Mouse (Mus musculus) forebrain, embryonic 16.5 days (tissue): ENCODE data around the gene Kif3c. TPM values are rescaled to one million over a fixed set of nuclear protein-coding genes. Genes with fewer than 3 reads are reported as not detected.
"Not testable (repeated sequence)": the region's sequence is repeated elsewhere in the genome, so short reads cannot be mapped to it uniquely, and the experiment has no call there.

Experiments
- ATAC-seq: fragments of 200-750 bp; cut with Nextera tagmentation; 2 replicates; pipeline ENCODE4 v1.8.0; 2017; ENCODE audit warnings: mild to moderate bottlenecking, moderate library complexity
- H3K27ac ChIP-seq: fragments of 300-500 bp; sonication (generic); 2 replicates; pipeline ENCODE4 v1.5.1; 2014; ENCODE audit warnings: low read length, control low read depth
- H3K27me3 ChIP-seq: fragments of 300-500 bp; sonication (generic); replicated peaks from 2 replicates; pipeline ENCODE4 v1.6.1; 2014; ENCODE audit warnings: low read length; ENCODE audit not compliant: control insufficient read depth, insufficient read depth
- H3K36me3 ChIP-seq: fragments of 300-500 bp; sonication (generic); 2 replicates; pipeline ENCODE4 v1.6.1; 2014; ENCODE audit not compliant: control insufficient read depth, insufficient read depth
- H3K4me1 ChIP-seq: fragments of 300-500 bp; sonication (generic); replicated peaks from 2 replicates; pipeline ENCODE4 v1.6.1; 2014; ENCODE audit warnings: low read length; ENCODE audit not compliant: control insufficient read depth, insufficient read depth
- H3K4me2 ChIP-seq: fragments of 300-500 bp; sonication (generic); 2 replicates; pipeline ENCODE4 v1.6.1; 2014; ENCODE audit warnings: mild to moderate bottlenecking, low read length, control low read depth
- H3K4me3 ChIP-seq: fragments of 300-500 bp; sonication (generic); replicated peaks from 2 replicates; pipeline ENCODE4 v1.5.1; 2014; ENCODE audit warnings: mild to moderate bottlenecking, low read length, control low read depth
- H3K9ac ChIP-seq: fragments of 300-500 bp; sonication (generic); replicated peaks from 2 replicates; pipeline ENCODE4 v1.6.1; 2014; ENCODE audit warnings: low read depth, low read length, control low read depth
- H3K9me3 ChIP-seq: fragments of 300-500 bp; sonication (generic); 2 replicates; pipeline ENCODE4 v1.6.1; 2016; ENCODE audit warnings: low read length; ENCODE audit not compliant: control insufficient read depth
- WGBS: fragments of 180-500 bp; shearing (Covaris S2); extraction: QIAGEN DNeasy Blood & Tissue Kit; methylation state at CpG from one replicate; pipeline ENCODE4 v1.1.7; 2014; 5-methylcytosine and 5-hydroxymethylcytosine counted together
- polyA plus RNA-seq: library from polyadenylated mRNA; unstranded; fragments of >200 nt; fragmentation: Nextera tagmentation; extraction: Ambion mirVana; gene quantifications from 2 replicates; pipeline ENCODE4 v1.2.1, GENCODE M21; 2015

Gene Kif3c
- polyA plus RNA-seq, 1 experiment from 2014 or later = 118 TPM

DNA sequence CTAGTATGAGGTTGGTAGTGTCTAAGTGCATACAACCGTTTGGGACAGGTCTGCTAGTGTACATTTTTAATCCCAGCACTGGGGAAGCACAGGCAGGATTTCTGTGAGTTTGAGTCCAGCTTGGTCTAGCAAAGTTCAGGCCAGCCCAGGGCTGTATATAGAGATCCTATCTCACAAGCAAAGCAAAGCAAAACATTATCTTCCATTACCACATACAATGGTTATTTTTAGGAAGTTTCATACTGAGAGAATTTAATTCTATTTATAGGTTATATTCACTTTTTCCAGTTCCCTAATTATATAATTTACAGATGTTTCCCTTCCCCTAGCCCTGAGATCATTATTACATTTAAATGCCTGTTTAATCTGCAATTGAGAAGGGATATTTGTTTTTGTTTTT lies 26.3 kb downstream of the Kif3c start:
- peaks cover 26% of the 10 kb centered on the region for H3K36me3 ChIP-seq
- 73% methylated on average over 1 of the region's 1 CpGs for WGBS
- ATAC-seq = no peak; the same call in 1 of the 2 replicates

DNA sequence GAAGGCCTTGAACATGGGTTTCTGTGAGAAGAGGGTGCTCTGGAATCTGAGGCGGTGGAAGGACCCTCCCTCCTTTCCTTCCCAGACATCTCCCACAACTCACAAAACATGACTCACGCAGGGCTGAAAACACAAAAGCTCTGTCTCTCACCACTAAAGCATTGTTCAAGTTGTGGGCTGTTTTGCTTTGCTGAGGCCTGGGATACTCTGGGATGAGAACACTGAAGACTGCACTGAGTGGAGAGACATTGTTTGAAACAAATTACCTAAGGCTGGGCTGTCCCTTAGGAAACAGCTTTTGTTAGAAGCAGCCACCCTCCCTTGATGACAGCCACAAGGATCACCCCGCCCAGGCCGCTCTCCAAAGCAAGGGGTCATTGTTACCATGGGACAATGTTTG lies 28.2 kb downstream of the Kif3c start:
- WGBS = 71% methylated on average over 4 of the region's 4 CpGs
- H3K9ac ChIP-seq = no peak overlapping the region
- H3K4me3 ChIP-seq = no peak overlapping the region
- no peak for ATAC-seq
- H3K4me1 ChIP-seq = no peaks in the 10 kb centered on the region
- peaks cover 22% of the 10 kb centered on the region for H3K36me3 ChIP-seq
- no peaks in the 10 kb centered on the region for H3K9me3 ChIP-seq
- H3K4me2 ChIP-seq = no peak overlapping the region
- no peak overlapping the region for H3K27ac ChIP-seq
- no peaks in the 10 kb centered on the region for H3K27me3 ChIP-seq

More for the DNA sequence above, 26.3 kb downstream of the Kif3c start:
- no peak overlapping the region for H3K4me2 ChIP-seq
- H3K27me3 ChIP-seq = no peaks in the 10 kb centered on the region
- no peak overlapping the region for H3K27ac ChIP-seq
- no peak overlapping the region for H3K9ac ChIP-seq
- no peak overlapping the region for H3K4me3 ChIP-seq
- H3K4me1 ChIP-seq = no peaks in the 10 kb centered on the region; the same call in 1 of the 2 replicates
- H3K9me3 ChIP-seq = no peaks in the 10 kb centered on the region

DNA sequence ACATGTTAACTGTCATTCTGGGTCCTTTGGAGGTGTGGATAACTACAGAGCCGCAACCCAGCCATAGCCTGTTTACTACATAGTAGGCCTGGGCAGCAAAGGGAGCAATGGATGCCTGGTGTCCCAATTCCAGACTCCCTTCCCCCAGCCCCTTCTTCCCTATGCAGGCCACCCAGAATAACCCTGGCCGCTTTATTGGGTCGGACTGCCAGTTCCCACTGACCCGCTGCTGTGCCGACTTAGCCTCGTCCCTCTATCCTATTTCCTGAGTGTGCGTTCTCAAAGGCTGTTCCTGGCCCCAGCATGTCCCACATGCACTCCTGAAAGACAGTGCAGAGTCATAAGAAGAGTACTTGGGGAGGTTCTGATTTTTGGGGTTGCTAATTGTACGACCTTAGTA lies 32.0 kb downstream of the Kif3c start:
- peaks cover 16% of the 10 kb centered on the region for H3K36me3 ChIP-seq

DNA sequence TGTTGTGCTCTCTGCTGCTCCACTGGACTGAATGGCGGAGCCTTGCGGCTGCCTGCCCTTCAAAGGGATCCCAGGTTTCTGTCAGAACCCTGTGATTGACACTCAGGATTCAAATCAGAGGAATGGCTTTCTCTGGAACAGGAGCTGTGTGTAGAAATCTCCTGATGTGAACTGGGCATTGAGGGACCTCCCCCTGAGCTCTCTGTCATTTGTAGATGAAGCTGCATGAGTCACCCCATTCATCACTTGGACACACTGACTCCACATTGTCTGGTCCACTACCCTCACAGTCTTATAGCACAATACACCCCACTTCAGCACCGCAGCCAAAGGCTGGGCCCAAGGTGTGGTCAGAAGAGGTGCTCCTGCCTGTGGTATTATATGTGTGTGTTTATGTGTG lies 40.7 kb downstream of the Kif3c start:
- not testable (repeated sequence) for H3K27me3 ChIP-seq, H3K27ac ChIP-seq, H3K9me3 ChIP-seq, H3K4me1 ChIP-seq, H3K9ac ChIP-seq, H3K4me3 ChIP-seq, ATAC-seq, H3K4me2 ChIP-seq
- 59% methylated on average over 3 of the region's 3 CpGs for WGBS
- peaks cover 14% of the 10 kb centered on the region for H3K36me3 ChIP-seq

More for the DNA sequence above, 32.0 kb downstream of the Kif3c start:
- 94% methylated on average over 8 of the region's 8 CpGs for WGBS
- Histone ChIP-seq H3K9ac (no peak overlapping the region), H3K27me3 (no peaks in the 10 kb centered on the region), H3K4me2 (no peak overlapping the region), H3K27ac (no peak overlapping the region), H3K4me3 (no peak overlapping the region), H3K4me1 (no peaks in the 10 kb centered on the region), H3K9me3 (no peaks in the 10 kb centered on the region)
- no peak for ATAC-seq

DNA sequence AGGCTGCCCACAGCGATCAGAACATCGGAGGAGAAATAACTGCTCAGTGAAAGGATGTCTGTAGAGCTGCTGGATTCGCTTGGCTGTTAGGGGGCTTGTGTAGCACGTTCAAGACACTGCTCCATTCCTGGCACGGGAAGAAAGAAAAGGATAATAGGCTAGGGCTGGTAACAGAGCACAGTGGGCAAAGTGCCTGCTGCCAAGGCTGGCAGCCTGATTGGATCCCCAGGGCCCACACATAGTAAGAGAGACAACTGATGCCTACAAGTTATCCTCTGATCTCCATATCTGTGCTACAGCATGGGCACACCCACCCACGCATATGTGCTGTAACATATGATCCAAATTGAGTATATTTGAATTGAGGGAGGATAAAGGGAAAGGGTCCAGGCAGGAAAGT lies 41.7 kb downstream of the Kif3c start:
- 0 out of 2 replicates have a peak overlapping the region, but pooled peaks have one; percentile 16 for H3K27ac ChIP-seq
- peaks cover 13% of the 10 kb centered on the region for H3K36me3 ChIP-seq
- no peak overlapping the region for H3K4me3 ChIP-seq
- WGBS = 55% methylated on average over 6 of the region's 6 CpGs
- no peaks in the 10 kb centered on the region for H3K4me1 ChIP-seq
- ATAC-seq = peak; percentile 64
- H3K9me3 ChIP-seq = no peaks in the 10 kb centered on the region
- H3K4me2 ChIP-seq = no peak overlapping the region
- H3K27me3 ChIP-seq = no peaks in the 10 kb centered on the region
- H3K9ac ChIP-seq = no peak overlapping the region

DNA sequence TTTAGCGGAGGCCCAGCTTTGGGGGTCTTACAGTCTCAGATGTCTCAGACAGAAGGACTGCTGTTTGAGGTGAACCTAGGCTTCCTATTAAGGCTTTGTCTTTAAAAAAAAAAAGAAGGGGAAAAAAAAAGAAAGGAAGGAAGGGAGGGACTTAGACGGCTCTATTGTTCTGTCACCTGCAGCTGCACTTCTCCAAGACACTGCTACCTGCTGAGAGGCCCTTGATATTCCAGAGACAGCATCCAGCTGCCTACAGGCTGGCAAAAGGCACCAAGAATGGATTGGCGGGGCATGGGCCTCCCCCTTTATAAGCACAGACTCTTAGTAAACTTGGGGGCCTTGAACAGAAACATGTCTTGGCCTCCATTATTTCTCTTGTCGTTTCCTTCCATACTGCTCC lies 50.0 kb downstream of the Kif3c start:
- Histone ChIP-seq H3K27me3 (no peaks in the 10 kb centered on the region), H3K27ac (no peak overlapping the region), H3K9ac (no peak overlapping the region), H3K36me3 (0 out of 2 replicates have a peak, but pooled peaks cover 3% of the 10 kb centered on the region), H3K4me2 (no peak overlapping the region), H3K9me3 (no peaks in the 10 kb centered on the region), H3K4me1 (no peaks in the 10 kb centered on the region), H3K4me3 (no peak overlapping the region)
- 87% methylated on average over 4 of the region's 4 CpGs for WGBS
- no peak for ATAC-seq

DNA sequence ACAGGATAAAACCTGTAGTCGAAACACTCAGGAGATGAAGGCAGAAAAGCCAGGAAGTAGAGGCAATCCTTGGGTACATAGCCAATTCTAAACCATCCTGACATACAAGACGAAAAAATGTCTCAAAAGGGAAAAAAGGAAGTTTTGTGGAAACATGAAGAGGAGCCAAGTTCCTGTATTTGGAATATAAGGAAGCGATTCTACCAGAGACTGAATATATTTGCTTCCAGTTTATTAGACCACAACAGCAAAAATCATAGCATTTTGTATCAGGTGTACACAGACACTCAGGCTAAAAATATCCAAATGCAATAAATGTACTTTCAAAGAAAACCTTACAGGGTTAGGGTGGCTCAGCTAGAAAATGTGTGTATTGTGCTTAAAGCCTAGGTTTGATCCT lies 53.8 kb downstream of the Kif3c start:
- Histone ChIP-seq H3K9ac (no peak overlapping the region), H3K36me3 (no peaks in the 10 kb centered on the region)

DNA sequence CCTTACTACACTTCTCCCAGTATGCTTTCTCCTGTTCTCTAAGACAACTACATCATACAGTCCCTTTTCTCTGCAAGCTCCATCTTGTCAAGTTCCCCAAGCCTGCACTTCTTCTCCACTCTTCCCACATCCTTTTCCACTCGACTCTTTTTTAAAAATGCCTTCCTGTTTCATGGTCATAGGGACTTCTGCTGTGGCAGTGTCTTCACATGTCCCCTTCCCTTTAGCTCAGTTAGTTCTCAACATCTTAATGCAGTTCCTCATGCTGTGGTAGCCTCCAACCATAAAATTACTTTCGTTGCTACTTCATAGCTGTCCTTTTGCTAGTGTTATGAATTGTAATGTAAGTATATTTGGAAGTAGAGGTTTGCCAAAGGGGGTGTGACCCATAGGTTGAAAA lies 55.6 kb downstream of the Kif3c start:
- H3K4me2 ChIP-seq = no peak overlapping the region
- no peak overlapping the region for H3K27ac ChIP-seq
- peaks cover 6% of the 10 kb centered on the region for H3K4me1 ChIP-seq
- no peaks in the 10 kb centered on the region for H3K9me3 ChIP-seq
- no peak overlapping the region for H3K9ac ChIP-seq
- H3K4me3 ChIP-seq = no peak overlapping the region
- H3K27me3 ChIP-seq = no peaks in the 10 kb centered on the region
- 92% methylated on average over 2 of the region's 2 CpGs for WGBS
- no peak for ATAC-seq
- no peaks in the 10 kb centered on the region for H3K36me3 ChIP-seq

More for the DNA sequence above, 53.8 kb downstream of the Kif3c start:
- H3K27ac ChIP-seq = no peak overlapping the region
- no peak overlapping the region for H3K4me2 ChIP-seq
- 93% methylated on average over 3 of the region's 3 CpGs for WGBS
- H3K9me3 ChIP-seq = no peaks in the 10 kb centered on the region
- no peaks in the 10 kb centered on the region for H3K4me1 ChIP-seq
- ATAC-seq = no peak
- no peaks in the 10 kb centered on the region for H3K27me3 ChIP-seq
- H3K4me3 ChIP-seq = no peak overlapping the region

DNA sequence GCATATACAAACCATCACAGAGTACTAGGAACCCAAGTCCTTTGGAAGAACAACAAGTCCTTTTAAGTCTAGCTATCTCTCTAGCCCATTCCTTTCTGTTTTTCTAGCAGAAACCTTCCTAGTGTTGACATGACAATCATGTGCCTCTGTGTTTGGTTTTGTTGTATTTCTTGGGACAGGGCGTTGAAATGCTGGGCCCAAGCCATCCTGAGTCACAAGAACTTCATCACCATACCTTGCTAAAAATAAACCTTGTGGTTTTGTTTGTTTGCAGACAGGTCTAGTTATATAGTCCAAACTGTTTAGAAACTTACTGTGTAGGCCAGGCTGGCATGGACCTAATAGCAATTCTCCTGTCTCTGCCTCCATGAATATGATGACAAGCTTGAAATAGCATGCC lies 57.9 kb downstream of the Kif3c start:
- no peaks in the 10 kb centered on the region for H3K27me3 ChIP-seq
- H3K9me3 ChIP-seq = no peaks in the 10 kb centered on the region
- no peak overlapping the region for H3K4me2 ChIP-seq
- H3K27ac ChIP-seq = no peak overlapping the region
- H3K4me3 ChIP-seq = no peak overlapping the region
- WGBS = 95% methylated on average over 1 of the region's 1 CpGs
- H3K4me1 ChIP-seq = peaks cover 8% of the 10 kb centered on the region
- no peaks in the 10 kb centered on the region for H3K36me3 ChIP-seq
- no peak overlapping the region for H3K9ac ChIP-seq
- no peak for ATAC-seq

DNA sequence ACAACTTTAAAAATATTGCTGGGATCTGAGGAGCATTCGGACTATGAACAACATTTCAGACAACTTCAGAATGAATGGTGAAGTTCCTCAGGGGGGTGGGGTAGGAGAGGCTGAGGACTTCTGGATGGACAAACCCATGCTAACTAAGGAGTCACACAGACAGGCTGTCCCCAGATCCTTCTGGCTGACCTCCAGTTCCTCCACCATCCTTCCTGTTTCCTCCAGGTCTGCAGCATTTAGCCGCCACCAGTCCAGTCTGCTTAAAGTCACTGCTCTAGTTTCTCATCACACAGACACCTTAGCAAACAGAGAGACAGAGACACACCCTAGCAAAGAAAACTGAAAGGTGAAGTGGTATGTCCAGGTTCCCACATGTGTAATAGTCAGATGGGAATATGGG lies 59.2 kb downstream of the Kif3c start:
- peaks cover 16% of the 10 kb centered on the region for H3K4me1 ChIP-seq
- no peak overlapping the region for H3K9ac ChIP-seq
- no peak for ATAC-seq
- H3K4me3 ChIP-seq = no peak overlapping the region
- H3K27me3 ChIP-seq = no peaks in the 10 kb centered on the region
- H3K27ac ChIP-seq = no peak overlapping the region
- WGBS = 91% methylated on average over 2 of the region's 2 CpGs
- H3K4me2 ChIP-seq = no peak overlapping the region
- no peaks in the 10 kb centered on the region for H3K36me3 ChIP-seq
- H3K9me3 ChIP-seq = no peaks in the 10 kb centered on the region
